Mouse (Mus musculus) hindbrain, embryonic 11.5 days (tissue): ENCODE results near the gene Spam1. TPM values are rescaled to one million over a fixed set of nuclear protein-coding genes. Genes with fewer than 3 reads are reported as not detected.

Source experiments
- ATAC-seq: fragments of 200-750 bp; cut with Nextera tagmentation; 2 replicates; pipeline ENCODE4 v1.8.0; 2017; ENCODE audit warnings: mild to moderate bottlenecking, moderate TSS enrichment, moderate library complexity; ENCODE audit not compliant: low FRiP score
- DNase-seq: peaks from one replicate; pipeline ENCODE4 v3.0.0-alpha.2; 2015; ENCODE audit warnings: low spot score
- H3K27ac ChIP-seq: fragments of 300-500 bp; sonication (generic); 2 replicates; pipeline ENCODE4 v1.5.1; 2014; ENCODE audit warnings: mild to moderate bottlenecking, low read depth, low read length
- H3K27me3 ChIP-seq: fragments of 300-500 bp; sonication (generic); 2 replicates; pipeline ENCODE4 v1.6.1; 2014; ENCODE audit warnings: mild to moderate bottlenecking, low read length, moderate library complexity, mixed read lengths; ENCODE audit not compliant: control insufficient read depth, insufficient read depth
- H3K36me3 ChIP-seq: fragments of 300-500 bp; sonication (generic); 2 replicates; pipeline ENCODE4 v1.6.1; 2014; ENCODE audit warnings: mild to moderate bottlenecking, low read length, moderate library complexity, mixed read lengths; ENCODE audit not compliant: control insufficient read depth, insufficient read depth
- H3K4me1 ChIP-seq: fragments of 300-500 bp; sonication (generic); replicated peaks from 2 replicates; pipeline ENCODE4 v1.6.1; 2014; ENCODE audit warnings: low read length, mixed read lengths; ENCODE audit not compliant: control insufficient read depth, insufficient read depth
- H3K4me2 ChIP-seq: fragments of 300-500 bp; sonication (generic); replicated peaks from 2 replicates; pipeline ENCODE4 v1.6.1; 2014; ENCODE audit warnings: mild to moderate bottlenecking, low read depth, low read length
- H3K4me3 ChIP-seq: fragments of 300-500 bp; sonication (generic); 2 replicates; pipeline ENCODE4 v1.5.1; 2014; ENCODE audit warnings: low read depth, low read length
- H3K9ac ChIP-seq: fragments of 300-500 bp; sonication (generic); 2 replicates; pipeline ENCODE4 v1.6.1; 2014; ENCODE audit warnings: low read depth, low read length
- H3K9me3 ChIP-seq: fragments of 300-500 bp; sonication (generic); 2 replicates; pipeline ENCODE4 v1.6.1; 2016; ENCODE audit warnings: low read length; ENCODE audit not compliant: control insufficient read depth
- WGBS: fragments of 180-500 bp; shearing (Covaris S2); extraction: QIAGEN DNeasy Blood & Tissue Kit; methylation state at CpG from one replicate; pipeline ENCODE4 v1.1.7; 2014; 5-methylcytosine and 5-hydroxymethylcytosine counted together
- polyA plus RNA-seq: library from polyadenylated mRNA; unstranded; fragments of >200 nt; fragmentation: Nextera tagmentation; extraction: Ambion mirVana; gene quantifications from 2 replicates; pipeline ENCODE4 v1.2.1, GENCODE M21; 2014

The Spam1 gene
- not detected in 2 replicates for polyA plus RNA-seq

- DNase-seq (no peak), ATAC-seq (no peak)
- Histone ChIP-seq H3K9me3 (no peaks in the 10 kb centered on the region), H3K9ac (no peak within 1 kb of the TSS), H3K4me1 (no peaks in the 10 kb centered on the region), H3K27ac (no peak within 1 kb of the TSS), H3K4me3 (no peak within 1 kb of the TSS), H3K36me3 (no peaks in the 10 kb centered on the region), H3K27me3 (no peaks in the 10 kb centered on the region), H3K4me2 (no peak within 1 kb of the TSS)
Measured at GRCm38 (mm10) chr6:24790888-24791287, at the start of gene Spam1. Gene Spam1 (plus strand): TSS chr6:24791188.

- no peak for ATAC-seq
- no peak for DNase-seq
- H3K27ac ChIP-seq, result no peak within 1 kb of the TSS
Measured at GRCm38 (mm10) chr6:24748029-24748428, 43.0 kb upstream of the Spam1 start, which contains the start of gene Hyal4. Gene Hyal4 (plus strand): TSS chr6:24748329.

GRCm38 (mm10) chr6:24759281-24759680, 31.7 kb upstream of the Spam1 start:
- H3K27me3 ChIP-seq, result no peaks in the 10 kb centered on the region
- DNase-seq (no peak), ATAC-seq (no peak)
- H3K4me2 ChIP-seq, result no peak overlapping the region
- H3K4me1 ChIP-seq, result no peaks in the 10 kb centered on the region
- no peaks in the 10 kb centered on the region for H3K9me3 ChIP-seq
- H3K36me3 ChIP-seq, result no peaks in the 10 kb centered on the region
- H3K27ac ChIP-seq, result no peak overlapping the region
- WGBS, result 88% methylated on average over 3 of the region's 3 CpGs
- no peak overlapping the region for H3K9ac ChIP-seq
- H3K4me3 ChIP-seq, result no peak overlapping the region

More at GRCm38 (mm10) chr6:24748029-24748428, 43.0 kb upstream of the Spam1 start, which contains the start of gene Hyal4:
- WGBS, result 88% methylated on average over 4 of the region's 4 CpGs
- Histone ChIP-seq H3K4me3 (no peak within 1 kb of the TSS), H3K4me2 (no peak within 1 kb of the TSS), H3K9me3 (no peaks in the 10 kb centered on the region), H3K9ac (no peak within 1 kb of the TSS), H3K4me1 (no peaks in the 10 kb centered on the region), H3K36me3 (no peaks in the 10 kb centered on the region), H3K27me3 (no peaks in the 10 kb centered on the region)

- Histone ChIP-seq H3K36me3 (no peaks in the 10 kb centered on the region), H3K27ac (no peak overlapping the region), H3K9ac (no peak overlapping the region), H3K9me3 (no peaks in the 10 kb centered on the region), H3K4me2 (no peak overlapping the region), H3K4me3 (no peak overlapping the region), H3K27me3 (no peaks in the 10 kb centered on the region), H3K4me1 (no peaks in the 10 kb centered on the region)
- 89% methylated on average over 2 of the region's 2 CpGs for WGBS
- no peak for DNase-seq
- no peak for ATAC-seq
Measured at GRCm38 (mm10) chr6:24766261-24766660, 24.7 kb upstream of the Spam1 start.

GRCm38 (mm10) chr6:24779182-24779581, 11.8 kb upstream of the Spam1 start:
- no peak overlapping the region for H3K4me2 ChIP-seq
- H3K4me3 ChIP-seq, result no peak overlapping the region
- no peak overlapping the region for H3K27ac ChIP-seq
- no peaks in the 10 kb centered on the region for H3K36me3 ChIP-seq
- 55% methylated on average over 2 of the region's 2 CpGs for WGBS
- no peak for DNase-seq
- H3K27me3 ChIP-seq, result no peaks in the 10 kb centered on the region
- no peaks in the 10 kb centered on the region for H3K4me1 ChIP-seq
- H3K9ac ChIP-seq, result no peak overlapping the region
- no peaks in the 10 kb centered on the region for H3K9me3 ChIP-seq
- ATAC-seq, result no peak

GRCm38 (mm10) chr6:24822070-24822469, 31.1 kb downstream of the Spam1 start:
- H3K4me2 ChIP-seq, result no peak overlapping the region
- H3K36me3 ChIP-seq, result no peaks in the 10 kb centered on the region
- H3K9ac ChIP-seq, result no peak overlapping the region
- H3K27me3 ChIP-seq, result no peaks in the 10 kb centered on the region
- WGBS, result 55% methylated on average over 2 of the region's 2 CpGs
- DNase-seq (peak; percentile 1), ATAC-seq (no peak)
- H3K4me1 ChIP-seq, result no peaks in the 10 kb centered on the region
- no peak overlapping the region for H3K27ac ChIP-seq
- no peaks in the 10 kb centered on the region for H3K9me3 ChIP-seq
- H3K4me3 ChIP-seq, result no peak overlapping the region

Other genes with a start within 250 kb of the Spam1 start
- gene Lmod2, start 193.4 kb upstream of the Spam1 start, polyA plus RNA-seq, result 0.07 TPM in 1 of 2 replicates, not detected in the other
- 52.4 and 62.1 TPM in 2 replicates for gene Wasl, start 126.2 kb upstream of the Spam1 start, polyA plus RNA-seq
- gene Hyal6, start 57.9 kb upstream of the Spam1 start, polyA plus RNA-seq, result not detected in 2 replicates
- not detected in 2 replicates for gene Hyal4, start 42.9 kb upstream of the Spam1 start, polyA plus RNA-seq
- gene Hyal5, start 66.8 kb downstream of the Spam1 start, polyA plus RNA-seq, result not detected in 2 replicates
- gene Tmem229a, start 165.1 kb downstream of the Spam1 start, polyA plus RNA-seq, result 1.1 and 1.6 TPM in 2 replicates